Mouse (Mus musculus) layer of hippocampus, adult 6 months (tissue): ENCODE data around the gene Srl. TPM values are rescaled to one million over a fixed set of nuclear protein-coding genes. Genes with fewer than 3 reads are reported as not detected.

ENCODE experiments used
- long read RNA-seq, 2 experiments: library from polyadenylated mRNA; unstranded; transcript quantifications; one replicate each; pipeline ENCODE4 v2.0.0; 2019 to 2020
- polyA plus RNA-seq: library from polyadenylated mRNA; unstranded; fragments of <200 nt; fragmentation: Nextera tagmentation; gene quantifications from 2 replicates; pipeline ENCODE4 v1.2.3, GENCODE M21; 2021

Gene Srl
- 5.0 and 6.8 TPM in 2 replicates for polyA plus RNA-seq
- long read RNA-seq, experiment 1, partial matches to known transcripts: 0 of 4 reads
- long read RNA-seq, experiment 1, other reads (novel, unspliced or antisense): 4 of 4 reads
- long read RNA-seq, experiment 2, partial matches to known transcripts: 1 of 33 reads
- long read RNA-seq, experiment 2, other reads (novel, unspliced or antisense): 31 of 33 reads

DNA sequence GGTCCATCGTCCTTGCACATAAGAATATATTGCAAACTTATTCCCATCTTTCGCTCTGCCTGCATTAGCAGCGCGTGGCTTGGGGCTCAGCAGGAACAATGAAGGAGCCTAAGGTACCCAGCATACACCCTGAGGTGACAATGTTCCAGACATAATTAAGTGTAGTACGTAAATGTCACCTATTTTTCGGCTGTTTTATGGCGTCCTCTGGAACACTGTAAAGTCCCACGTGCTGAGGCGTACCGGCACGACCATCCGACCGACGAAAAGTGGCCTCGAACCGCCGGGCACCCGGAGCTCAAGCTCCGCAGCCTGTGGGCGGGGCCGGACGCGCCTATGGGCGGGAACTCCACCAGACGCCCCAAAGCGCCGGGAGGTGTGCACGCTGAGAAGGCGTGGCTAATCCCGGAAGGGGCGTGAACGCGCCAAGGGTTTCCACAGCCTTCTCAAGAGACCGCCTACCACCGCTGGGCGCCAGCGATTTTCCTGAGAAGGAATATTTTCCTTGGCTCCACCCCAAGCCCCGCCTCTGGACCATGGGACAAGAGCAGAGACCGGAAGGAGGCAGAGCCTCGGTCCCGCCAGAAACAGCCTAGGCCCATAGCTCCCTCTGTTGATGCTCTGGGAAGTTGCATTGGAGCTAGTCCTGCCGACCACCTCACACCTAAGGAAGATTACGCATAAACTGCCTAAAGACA is at the start of gene Srl:
Gene Srl (minus strand): TSS at position 316 of the 698 bp plus-strand sequence.

DNA sequence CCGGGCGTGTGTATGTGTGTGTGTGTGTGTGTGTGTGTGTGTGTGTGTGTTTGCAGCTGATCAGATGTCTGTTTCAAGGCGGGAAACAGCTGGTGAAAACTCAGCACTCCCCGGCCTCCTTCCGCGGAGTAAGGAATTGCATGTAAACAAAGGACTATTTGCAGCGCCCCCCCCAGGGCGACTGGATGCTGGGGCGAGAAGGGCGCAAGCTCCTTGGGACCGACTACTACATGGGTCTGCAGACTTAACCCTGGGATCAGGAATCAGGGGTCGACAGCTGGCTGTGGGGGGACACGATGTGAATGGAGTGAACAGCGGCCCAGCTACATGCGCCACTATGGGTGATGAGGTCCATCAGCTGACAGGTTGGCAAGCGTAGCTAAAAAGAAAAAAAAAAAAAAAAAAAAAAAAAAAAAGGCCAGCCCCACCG is 18.1 kb upstream of the Srl start, which contains the start of gene Tfap4:
Gene Tfap4 (minus strand): TSS at position 140 of the 430 bp plus-strand sequence.

Other genes starting within 250 kb of the Srl start
- gene Adcy9, start 121.3 kb downstream of the Srl start, polyA plus RNA-seq: 7.0 and 7.8 TPM in 2 replicates
- 0.25 and 0.33 TPM in 2 replicates for gene Tfap4, start 18.0 kb upstream of the Srl start, polyA plus RNA-seq
- gene Glis2, start 52.9 kb upstream of the Srl start, polyA plus RNA-seq: 1.0 and 1.1 TPM in 2 replicates
- 286 and 298 TPM in 2 replicates for gene Pam16, start 83.2 kb upstream of the Srl start, polyA plus RNA-seq
- gene Vasn, start 98.1 kb upstream of the Srl start, polyA plus RNA-seq: 3.2 and 4.1 TPM in 2 replicates
- gene Dnaja3, start 98.2 kb upstream of the Srl start, polyA plus RNA-seq: 71.2 and 71.7 TPM in 2 replicates
- gene Coro7, start 138.0 kb upstream of the Srl start, polyA plus RNA-seq: 38.7 and 54.3 TPM in 2 replicates
- 24.5 and 25.1 TPM in 2 replicates for gene Nmral1, start 177.5 kb upstream of the Srl start, polyA plus RNA-seq
- gene Hmox2, start 184.5 kb upstream of the Srl start, polyA plus RNA-seq: 169 and 176 TPM in 2 replicates
- 195 and 210 TPM in 2 replicates for gene Cdip1, start 248.5 kb upstream of the Srl start, polyA plus RNA-seq